Comparison of ENCODE assay signal across 8 mouse cellular contexts in the genomic region with DNA sequence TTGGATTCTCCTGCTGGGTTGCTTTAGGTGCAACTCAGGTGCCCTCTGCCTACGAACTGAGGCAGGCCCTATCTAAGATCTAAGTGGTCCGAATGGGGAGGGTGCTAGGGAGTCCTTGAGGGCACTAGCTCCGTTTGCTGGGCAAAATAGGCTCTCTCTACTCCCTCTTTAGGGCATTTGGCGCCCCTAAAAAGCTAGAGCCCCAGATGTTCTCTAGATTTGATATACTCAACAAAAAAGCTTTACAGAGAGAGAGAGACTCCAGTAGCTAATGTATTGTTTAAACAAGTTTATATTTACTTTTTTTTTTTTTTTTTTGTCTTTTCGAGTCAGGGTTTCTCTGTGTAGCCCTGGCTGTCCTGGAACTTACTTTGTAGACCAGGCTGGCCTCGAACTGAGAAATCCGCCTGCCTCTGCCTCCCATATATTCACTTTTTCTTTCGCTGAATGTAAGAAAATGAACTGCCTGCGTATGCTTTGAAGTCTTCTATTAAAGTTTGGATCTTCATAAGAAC. TPM values are rescaled to one million over a fixed set of nuclear protein-coding genes. Genes with fewer than 3 reads are reported as not detected.
DNase-seq lines count a peak whose midpoint lies in the region; ATAC-seq and TF ChIP-seq lines count a peak whose summit lies in the region.

Gene Gins1, plus strand, starts transcription at position 465 of the 515 bp plus-strand sequence.

- no peaks in the 10 kb centered on the region for H3K27me3 ChIP-seq in heart, adult 2 months (ENCODE audit: control insufficient read depth, insufficient read depth, low read length)
- H3K27me3 ChIP-seq in ES-Bruce4 (ENCODE audit: control insufficient read depth, insufficient read depth, low read length, poor library complexity, severe bottlenecking) = no peaks in the 10 kb centered on the region

- TF ChIP-seq EP300 in heart, adult 2 months (IDR thresholded peaks at IDR 0.05; ENCODE audit: insufficient read depth, low read depth, low read length) = no peak
- no peak for TF ChIP-seq EP300 in ES-Bruce4 (IDR thresholded peaks at IDR 0.05; ENCODE audit: insufficient read depth, low read depth, low read length)

- TF ChIP-seq CTCF in heart, adult 2 months (IDR thresholded peaks at IDR 0.05) = 0 out of 2 replicates have a peak, but pooled peaks have one; percentile 9
- no peak for TF ChIP-seq CTCF in ES-Bruce4 (IDR thresholded peaks at IDR 0.05; ENCODE audit: low read depth, low read length)

- no peak for DNase-seq in heart, adult 2 months
- DNase-seq in heart, adult 18-20 months = no peak
- DNase-seq in layer of hippocampus, postnatal 36 days = no peak
- DNase-seq in left cerebral cortex, adult 18-20 months (ENCODE audit: low spot score in 2 of 2) = no peak
- no peak for DNase-seq in thymus, adult 18-20 months

- peak within 1 kb of the TSS; percentile 96 for H3K9ac ChIP-seq in heart, adult 2 months (ENCODE audit: low read depth, low read length)
- H3K9ac ChIP-seq in ES-Bruce4 (ENCODE audit: low read depth, poor library complexity, severe bottlenecking) = peak within 1 kb of the TSS; percentile 56

- peaks cover 3% of the 10 kb centered on the region for H3K4me1 ChIP-seq in heart, adult 2 months (ENCODE audit: control insufficient read depth, insufficient read depth, low read length)
- H3K4me1 ChIP-seq in ES-Bruce4 (ENCODE audit: control insufficient read depth, insufficient read depth, low read length) = no peaks in the 10 kb centered on the region

- H3K36me3 ChIP-seq in heart, adult 2 months (ENCODE audit: control insufficient read depth, insufficient read depth, low read length) = no peaks in the 10 kb centered on the region; the same call in none of the 2 replicates
- H3K36me3 ChIP-seq in ES-Bruce4 (ENCODE audit: control insufficient read depth, insufficient read depth, low read length, poor library complexity, severe bottlenecking) = 0 out of 2 replicates have a peak, but pooled peaks cover 2% of the 10 kb centered on the region
- H3K36me3 ChIP-seq in macrophage (ENCODE audit: inconsistent target) = 0 out of 2 replicates have a peak, but pooled peaks cover 6% of the 10 kb centered on the region

- H3K9me3 ChIP-seq in ES-Bruce4 (replicated peaks; ENCODE audit: control insufficient read depth, insufficient read depth, low read length, poor library complexity, severe bottlenecking) = no peaks in the 10 kb centered on the region

- 30% methylated on average over 9 of the region's 9 CpGs for WGBS in heart, adult 2 months
- 38% methylated on average over 7 of the region's 9 CpGs for WGBS in macrophage (ENCODE audit: missing documents)

- peak within 1 kb of the TSS; percentile 98 for H3K27ac ChIP-seq in heart, adult 2 months
- peak within 1 kb of the TSS; percentile 71 for H3K27ac ChIP-seq in ES-Bruce4 (ENCODE audit: insufficient read depth, low read length)
- H3K27ac ChIP-seq in macrophage = peak within 1 kb of the TSS; percentile 85

- intact Hi-C loops in heart, adult 2 months (cut with DNase I) = loop anchor here (2.0 to 10.0 kb wide), 6 partner anchors 73 to 770 kb away; partner anchors contain the start of genes Apmap, Entpd6, Pygb and Zfp120

- ATAC-seq in granulocyte monocyte progenitor cell, adult 5-6 weeks (replicated peaks; ENCODE audit: poor library complexity, severe bottlenecking) = peak; percentile 24

- no peaks in the 10 kb centered on the region for H3K79me2 ChIP-seq in heart, adult 2 months (replicated peaks; ENCODE audit: control insufficient read depth, insufficient read depth, low read length)
- H3K79me2 ChIP-seq in macrophage (ENCODE audit: inconsistent target) = peaks cover 43% of the 10 kb centered on the region

- TF ChIP-seq POLR2A in heart, adult 2 months (IDR thresholded peaks at IDR 0.05; ENCODE audit: insufficient read depth, low read depth, low read length) = no peak
- TF ChIP-seq POLR2A in ES-Bruce4 (IDR thresholded peaks at IDR 0.05; ENCODE audit: insufficient read depth, low read length) = no peak

- peak within 1 kb of the TSS; percentile 90 for H3K4me3 ChIP-seq in heart, adult 2 months
- H3K4me3 ChIP-seq in ES-Bruce4 (ENCODE audit: low read depth, low read length) (peak within 1 kb of the TSS; percentile 87), macrophage (ENCODE audit: inconsistent target) (peak within 1 kb of the TSS; percentile 91)

RNA-seq across cellular contexts. Expression of gene Gins1, which starts in this region (rescaled TPM):
- total RNA-seq in heart, adult 2 months (2021) = 1 to 10 TPM; 3.3 to 5.5 TPM
- polyA plus RNA-seq in heart, adult 2 months (2012; rRNA removed) = 1.8 and 2.1 TPM in 2 replicates
- total RNA-seq in heart, adult 18-20 months (2021) = 1 to 10 TPM; 2.7 to 3.3 TPM
- polyA plus RNA-seq in ES-Bruce4 (2011; ENCODE audit: insufficient read depth, insufficient read length, low read depth, missing spikeins) (47.0 and 53.0 TPM in 2 replicates), macrophage (2018) (3.2 to 23.6 TPM (median 7.0 TPM) in 3 replicates)
- 74.6 and 87.3 TPM in 2 replicates for total RNA-seq in granulocyte monocyte progenitor cell, adult 5-6 weeks (2014; fragmentation: Nextera tagmentation)
- 145 and 153 TPM in 2 replicates for total RNA-seq in granulocyte monocyte progenitor cell, adult 5-6 weeks (2017)
- total RNA-seq in macrophage (2018; cell fraction: chromatin; rRNA removed) = 10 to 100 TPM in 1 of 26 experiments, 1 to 10 TPM in 21, under 1 TPM in 3, not detected in 1; 0.92 to 13.1 (median 3.5) TPM
- 1 to 10 TPM; 1.7 to 8.0 (median 3.7) TPM for total RNA-seq in macrophage (2018; cell fraction: cytosol; rRNA removed)
- 10 to 100 TPM in 2 of 26 experiments, 1 to 10 TPM in 22, not detected in 2; 1.5 to 16.8 (median 3.8) TPM for total RNA-seq in macrophage (2018; cell fraction: nucleus; rRNA removed)
- total RNA-seq in layer of hippocampus, postnatal 36 days (2021) = 1 to 10 TPM; 1.5 TPM
- total RNA-seq in left cerebral cortex, adult 18-20 months (2021) = 1 to 10 TPM; 1.3 to 1.4 TPM

Comparison
In these comparisons a context has a peak if more than half of its experiments do, and no peak if none do; other contexts are left out.
1. RNA of gene Gins1 (total RNA-seq): 74.6 to 153 TPM in granulocyte monocyte progenitor cell, adult 5-6 weeks; 3.3 to 5.5 TPM in heart, adult 2 months, 2.7 to 3.3 TPM in heart, adult 18-20 months, 1.5 TPM in layer of hippocampus, postnatal 36 days and 1.3 to 1.4 TPM in left cerebral cortex, adult 18-20 months; every median in the first group is over 10 times any median in the second.
2. Peak in every context shown above with its lines, with median percentiles within 50 percentile points of each other: H3K27ac ChIP-seq and H3K4me3 ChIP-seq.